Mouse (Mus musculus) kidney, postnatal 0 days (tissue): ENCODE measurements around the gene Phf13. TPM values are rescaled to one million over a fixed set of nuclear protein-coding genes. Genes with fewer than 3 reads are reported as not detected.

Source experiments
- ATAC-seq: fragments of 200-750 bp; cut with Nextera tagmentation; replicated peaks from 2 replicates; pipeline ENCODE4 v1.8.0; 2017; ENCODE audit warnings: low read depth, moderate number of reproducible peaks, moderate TSS enrichment, moderate library complexity; ENCODE audit not compliant: low FRiP score
- DNase-seq: peaks from one replicate; pipeline ENCODE4 v3.0.0-alpha.2; 2016; ENCODE audit warnings: low spot score
- H3K27ac ChIP-seq: fragments of 300-500 bp; sonication (generic); 2 replicates; pipeline ENCODE4 v1.5.1; 2014; ENCODE audit warnings: mild to moderate bottlenecking
- H3K27me3 ChIP-seq: fragments of 300-500 bp; sonication (generic); 2 replicates; pipeline ENCODE4 v1.6.1; 2014; ENCODE audit warnings: low read length, mixed read lengths; ENCODE audit not compliant: insufficient read depth
- H3K36me3 ChIP-seq: fragments of 300-500 bp; sonication (generic); 2 replicates; pipeline ENCODE4 v1.6.1; 2014; ENCODE audit warnings: low read length, mixed read lengths; ENCODE audit not compliant: insufficient read depth
- H3K4me1 ChIP-seq: fragments of 300-500 bp; sonication (generic); replicated peaks from 2 replicates; pipeline ENCODE4 v1.6.1; 2014; ENCODE audit warnings: antibody characterized with exemption, low read length, mixed read lengths; ENCODE audit not compliant: insufficient read depth
- H3K4me2 ChIP-seq: fragments of 300-500 bp; sonication (generic); 2 replicates; pipeline ENCODE4 v1.6.1; 2014; ENCODE audit warnings: mild to moderate bottlenecking, low read length, moderate library complexity, mixed read lengths
- H3K4me3 ChIP-seq: fragments of 300-500 bp; sonication (generic); replicated peaks from 2 replicates; pipeline ENCODE4 v1.5.1; 2014; ENCODE audit warnings: low read depth, low read length
- H3K9ac ChIP-seq: fragments of 300-500 bp; sonication (generic); 2 replicates; pipeline ENCODE4 v1.6.1; 2014; ENCODE audit warnings: low read depth, low read length
- H3K9me3 ChIP-seq: fragments of 300-500 bp; sonication (generic); replicated peaks from 2 replicates; pipeline ENCODE4 v1.6.1; 2016; ENCODE audit warnings: low read length, inconsistent platforms, mixed read lengths
- CTCF ChIP-seq: IDR thresholded peaks from 2 replicates; pipeline ENCODE4 v1.5.1; 2016; ENCODE audit warnings: antibody characterized with exemption, low read depth, mild to moderate bottlenecking, moderate library complexity
- WGBS: fragments of 180-500 bp; shearing (Covaris S2); extraction: QIAGEN DNeasy Blood & Tissue Kit; methylation state at CpG from one replicate; pipeline ENCODE4 v1.1.7; 2014; 5-methylcytosine and 5-hydroxymethylcytosine counted together
- polyA plus RNA-seq: library from polyadenylated mRNA; unstranded; fragments of >200 nt; fragmentation: Nextera tagmentation; extraction: Ambion mirVana; gene quantifications from 2 replicates; pipeline ENCODE4 v1.2.1, GENCODE M21; 2015

Gene Phf13
- polyA plus RNA-seq, 1 experiment from 2014 or later: 23.7 TPM

GRCm38 (mm10) chr4:151962817-151963216, 33.2 kb downstream of the Phf13 start:
- no peak overlapping the region for H3K27ac ChIP-seq

GRCm38 (mm10) chr4:151960513-151960854, 35.6 kb downstream of the Phf13 start:
- no peak for TF ChIP-seq CTCF
- DNase-seq: no peak
- Histone ChIP-seq H3K9ac (no peak overlapping the region), H3K4me3 (no peak overlapping the region), H3K27ac (no peak overlapping the region), H3K4me1 (no peaks in the 10 kb centered on the region), H3K36me3 (peaks cover 55% of the 10 kb centered on the region), H3K4me2 (no peak overlapping the region), H3K27me3 (no peaks in the 10 kb centered on the region), H3K9me3 (no peaks in the 10 kb centered on the region)
- no peak for ATAC-seq
- WGBS: 87% methylated on average over 3 of the region's 3 CpGs

More at GRCm38 (mm10) chr4:151962817-151963216, 33.2 kb downstream of the Phf13 start:
- H3K4me1 ChIP-seq: no peaks in the 10 kb centered on the region
- no peak for DNase-seq
- peaks cover 41% of the 10 kb centered on the region for H3K36me3 ChIP-seq
- ATAC-seq: no peak
- H3K4me2 ChIP-seq: no peak overlapping the region
- no peaks in the 10 kb centered on the region for H3K27me3 ChIP-seq
- H3K4me3 ChIP-seq: no peak overlapping the region
- no peaks in the 10 kb centered on the region for H3K9me3 ChIP-seq
- no peak overlapping the region for H3K9ac ChIP-seq
- WGBS: 74% methylated on average over 3 of the region's 3 CpGs
- no peak for TF ChIP-seq CTCF

DNA sequence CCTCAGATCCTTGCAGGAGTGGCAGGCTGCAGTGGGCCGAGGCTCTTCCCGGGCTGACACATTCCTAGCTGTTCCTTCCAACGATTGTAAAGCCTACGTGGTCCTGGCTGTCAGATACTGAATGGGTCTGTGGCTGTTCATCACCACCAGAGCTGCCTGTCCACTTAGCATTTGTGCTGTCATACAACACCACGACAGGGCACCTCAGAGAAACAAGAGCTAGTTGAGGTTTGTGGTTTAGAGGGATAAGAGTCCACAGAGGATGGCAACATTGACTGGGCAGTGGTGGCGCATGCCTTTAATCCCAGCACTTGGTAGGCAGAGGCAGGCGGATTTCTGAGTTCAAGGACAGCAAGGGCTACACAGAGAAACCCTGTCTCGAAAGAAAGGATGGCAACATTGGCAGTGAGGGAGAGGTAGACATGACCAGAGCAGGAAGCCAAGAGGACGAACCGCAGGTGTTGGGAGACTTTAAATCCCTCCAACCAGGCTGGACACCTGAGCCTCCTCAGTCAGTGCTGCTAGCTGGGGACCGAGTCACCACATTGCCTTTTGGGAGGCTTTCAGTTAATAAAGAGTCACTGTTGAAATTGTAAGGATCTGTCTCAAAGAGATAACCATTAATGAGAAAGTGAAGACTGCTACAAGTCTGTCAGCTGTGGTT, 36.1 kb downstream of the Phf13 start:
- DNase-seq (no peak), ATAC-seq (no peak)
- Histone ChIP-seq H3K36me3 (peaks cover 54% of the 10 kb centered on the region), H3K4me1 (no peaks in the 10 kb centered on the region), H3K9me3 (no peaks in the 10 kb centered on the region), H3K4me2 (no peak overlapping the region), H3K27ac (no peak overlapping the region), H3K9ac (no peak overlapping the region), H3K4me3 (no peak overlapping the region), H3K27me3 (no peaks in the 10 kb centered on the region)
- no peak for TF ChIP-seq CTCF
- WGBS: 91% methylated on average over 11 of the region's 11 CpGs

GRCm38 (mm10) chr4:151957584-151958315, 38.3 kb downstream of the Phf13 start:
- TF ChIP-seq CTCF: no peak
- ATAC-seq (no peak), DNase-seq (no peak)
- H3K27me3 ChIP-seq: no peaks in the 10 kb centered on the region
- no peak overlapping the region for H3K4me3 ChIP-seq
- peaks cover 56% of the 10 kb centered on the region for H3K36me3 ChIP-seq
- H3K27ac ChIP-seq: no peak overlapping the region
- H3K4me2 ChIP-seq: no peak overlapping the region
- 69% methylated on average over 9 of the region's 9 CpGs for WGBS
- no peaks in the 10 kb centered on the region for H3K4me1 ChIP-seq
- H3K9me3 ChIP-seq: no peaks in the 10 kb centered on the region
- no peak overlapping the region for H3K9ac ChIP-seq

- Histone ChIP-seq H3K9me3 (no peaks in the 10 kb centered on the region), H3K4me1 (no peaks in the 10 kb centered on the region), H3K4me2 (no peak overlapping the region), H3K36me3 (peaks cover 62% of the 10 kb centered on the region), H3K27ac (no peak overlapping the region), H3K9ac (no peak overlapping the region), H3K27me3 (no peaks in the 10 kb centered on the region), H3K4me3 (no peak overlapping the region)
- DNase-seq (no peak), ATAC-seq (no peak)
- no peak for TF ChIP-seq CTCF
- 94% methylated on average over 1 of the region's 1 CpGs for WGBS
Observed at GRCm38 (mm10) chr4:151955791-151956190, 40.3 kb downstream of the Phf13 start.

- WGBS: 73% methylated on average over 6 of the region's 6 CpGs
- no peak for DNase-seq
- Histone ChIP-seq H3K36me3 (peaks cover 48% of the 10 kb centered on the region), H3K27me3 (no peaks in the 10 kb centered on the region), H3K9me3 (no peaks in the 10 kb centered on the region), H3K4me3 (no peak overlapping the region), H3K4me2 (no peak overlapping the region), H3K27ac (no peak overlapping the region), H3K4me1 (no peaks in the 10 kb centered on the region), H3K9ac (no peak overlapping the region)
- no peak for ATAC-seq
- no peak for TF ChIP-seq CTCF
Observed at GRCm38 (mm10) chr4:151953209-151953608, 42.8 kb downstream of the Phf13 start.
